Mouse (Mus musculus): ENCODE measurements around the gene Foxa3. TPM values are rescaled to one million over a fixed set of nuclear protein-coding genes. Genes with fewer than 3 reads are reported as not detected.

Foxa3 gene
- polyA plus RNA-seq, 1 experiment from 2014 or later: 0.81 TPM

GRCm38 (mm10) chr7:19007026-19007977, 16.0 kb downstream of the Foxa3 start:
- H3K4me1 ChIP-seq (replicated peaks): peaks cover 46% of the 10 kb centered on the region
- H3K4me2 ChIP-seq: peak overlapping the region; percentile 100
- H3K27ac ChIP-seq: peak overlapping the region; percentile 17; the same call in 1 of the 2 replicates
- H3K9ac ChIP-seq (replicated peaks): no peak overlapping the region
- 75% methylated on average over 13 of the region's 13 CpGs for WGBS
- H3K36me3 ChIP-seq: peaks cover 35% of the 10 kb centered on the region
- no peaks in the 10 kb centered on the region for H3K9me3 ChIP-seq
- no peak for ATAC-seq (ENCODE audit: insufficient number of reproducible peaks, insufficient read depth, low FRiP score, low TSS enrichment, low read depth)
- no peak overlapping the region for H3K4me3 ChIP-seq (replicated peaks)
- H3K27me3 ChIP-seq: no peaks in the 10 kb centered on the region

- Histone ChIP-seq H3K27ac (no peak overlapping the region), H3K36me3 (peaks cover 35% of the 10 kb centered on the region), H3K4me1 (replicated peaks) (peaks cover 41% of the 10 kb centered on the region), H3K4me2 (peak overlapping the region; percentile 100), H3K9me3 (no peaks in the 10 kb centered on the region), H3K9ac (replicated peaks) (0 out of 2 replicates have a peak overlapping the region, but pooled peaks have one; percentile 31), H3K27me3 (no peaks in the 10 kb centered on the region), H3K4me3 (replicated peaks) (peak overlapping the region; percentile 96)
- 7% methylated on average over 12 of the region's 12 CpGs for WGBS
- no peak for ATAC-seq (ENCODE audit: insufficient number of reproducible peaks, insufficient read depth, low FRiP score, low TSS enrichment, low read depth)
Observed at GRCm38 (mm10) chr7:19006476-19006875, 16.9 kb downstream of the Foxa3 start.

- Histone ChIP-seq H3K4me2 (peak overlapping the region; percentile 100), H3K9me3 (no peaks in the 10 kb centered on the region), H3K4me3 (replicated peaks) (peak overlapping the region; percentile 96), H3K27ac (0 out of 2 replicates have a peak overlapping the region, but pooled peaks have one; percentile 5), H3K4me1 (replicated peaks) (peaks cover 44% of the 10 kb centered on the region), H3K27me3 (no peaks in the 10 kb centered on the region), H3K36me3 (peaks cover 40% of the 10 kb centered on the region), H3K9ac (replicated peaks) (peak overlapping the region; percentile 89; the same call in 1 of the 2 replicates)
- no peak for ATAC-seq (ENCODE audit: insufficient number of reproducible peaks, insufficient read depth, low FRiP score, low TSS enrichment, low read depth)
- 82% methylated on average over 34 of the region's 34 CpGs for WGBS
Observed at GRCm38 (mm10) chr7:19005417-19006121, 17.8 kb downstream of the Foxa3 start.

- H3K27me3 ChIP-seq: no peaks in the 10 kb centered on the region
- peaks cover 40% of the 10 kb centered on the region for H3K36me3 ChIP-seq
- H3K4me2 ChIP-seq: peak overlapping the region; percentile 100
- ATAC-seq (ENCODE audit: insufficient number of reproducible peaks, insufficient read depth, low FRiP score, low TSS enrichment, low read depth): no peak
- H3K4me3 ChIP-seq (replicated peaks): peak overlapping the region; percentile 96
- WGBS: 7% methylated on average over 34 of the region's 34 CpGs
- peak overlapping the region; percentile 96 for H3K27ac ChIP-seq
- no peaks in the 10 kb centered on the region for H3K9me3 ChIP-seq
- H3K9ac ChIP-seq (replicated peaks): peak overlapping the region; percentile 89
- H3K4me1 ChIP-seq (replicated peaks): peaks cover 44% of the 10 kb centered on the region
Observed at GRCm38 (mm10) chr7:19004631-19005079, 18.7 kb downstream of the Foxa3 start.

- peaks cover 39% of the 10 kb centered on the region for H3K36me3 ChIP-seq
- peak within 1 kb of the TSS; percentile 100 for H3K4me2 ChIP-seq
- H3K9me3 ChIP-seq: no peaks in the 10 kb centered on the region
- no peaks in the 10 kb centered on the region for H3K27me3 ChIP-seq
- under 1% methylated on average over 89 of the region's 90 CpGs for WGBS
- peaks cover 44% of the 10 kb centered on the region for H3K4me1 ChIP-seq (replicated peaks)
- H3K4me3 ChIP-seq (replicated peaks): peak within 1 kb of the TSS; percentile 96
- H3K9ac ChIP-seq (replicated peaks): peak within 1 kb of the TSS; percentile 89
- no peak for ATAC-seq (ENCODE audit: insufficient number of reproducible peaks, insufficient read depth, low FRiP score, low TSS enrichment, low read depth)
- peak within 1 kb of the TSS; percentile 96 for H3K27ac ChIP-seq
Observed at GRCm38 (mm10) chr7:19003902-19004630, 19.3 kb downstream of the Foxa3 start, which contains the start of gene Irf2bp1. Gene Irf2bp1 (plus strand): TSS chr7:19004044.

GRCm38 (mm10) chr7:19002848-19003498, 20.4 kb downstream of the Foxa3 start:
- H3K36me3 ChIP-seq: peaks cover 37% of the 10 kb centered on the region
- no peaks in the 10 kb centered on the region for H3K27me3 ChIP-seq
- H3K9ac ChIP-seq (replicated peaks): peak overlapping the region; percentile 58
- H3K4me2 ChIP-seq: peak overlapping the region; percentile 64
- H3K4me1 ChIP-seq (replicated peaks): peaks cover 44% of the 10 kb centered on the region
- no peaks in the 10 kb centered on the region for H3K9me3 ChIP-seq
- peak overlapping the region; percentile 76 for H3K27ac ChIP-seq
- peak; percentile 33; the same call in 1 of the 2 replicates for ATAC-seq (ENCODE audit: insufficient number of reproducible peaks, insufficient read depth, low FRiP score, low TSS enrichment, low read depth)
- H3K4me3 ChIP-seq (replicated peaks): peak overlapping the region; percentile 37
- 3% methylated on average over 17 of the region's 17 CpGs for WGBS

- no peaks in the 10 kb centered on the region for H3K9me3 ChIP-seq
- 31% methylated on average over 4 of the region's 4 CpGs for WGBS
- peaks cover 35% of the 10 kb centered on the region for H3K4me1 ChIP-seq (replicated peaks)
- peak overlapping the region; percentile 64 for H3K4me2 ChIP-seq
- no peaks in the 10 kb centered on the region for H3K27me3 ChIP-seq
- H3K27ac ChIP-seq: peak overlapping the region; percentile 76; the same call in 1 of the 2 replicates
- no peak for ATAC-seq (ENCODE audit: insufficient number of reproducible peaks, insufficient read depth, low FRiP score, low TSS enrichment, low read depth)
- H3K4me3 ChIP-seq (replicated peaks): peak overlapping the region; percentile 37
- peaks cover 33% of the 10 kb centered on the region for H3K36me3 ChIP-seq
- peak overlapping the region; percentile 58 for H3K9ac ChIP-seq (replicated peaks)
Observed at GRCm38 (mm10) chr7:19002115-19002514, 21.2 kb downstream of the Foxa3 start.

GRCm38 (mm10) chr7:19001807-19002085, 21.6 kb downstream of the Foxa3 start:
- no peak for ATAC-seq (ENCODE audit: insufficient number of reproducible peaks, insufficient read depth, low FRiP score, low TSS enrichment, low read depth)
- peaks cover 29% of the 10 kb centered on the region for H3K36me3 ChIP-seq
- no peak overlapping the region; the same call in 1 of the 2 replicates for H3K9ac ChIP-seq (replicated peaks)
- no peak overlapping the region for H3K4me3 ChIP-seq (replicated peaks)
- H3K4me2 ChIP-seq: no peak overlapping the region
- 0 out of 2 replicates have a peak overlapping the region, but pooled peaks have one; percentile 17 for H3K27ac ChIP-seq
- no peaks in the 10 kb centered on the region for H3K27me3 ChIP-seq
- peaks cover 32% of the 10 kb centered on the region for H3K4me1 ChIP-seq (replicated peaks)
- 46% methylated on average over 3 of the region's 3 CpGs for WGBS
- H3K9me3 ChIP-seq: no peaks in the 10 kb centered on the region

- no peaks in the 10 kb centered on the region for H3K27me3 ChIP-seq
- WGBS: 25% methylated on average over 18 of the region's 18 CpGs
- peaks cover 29% of the 10 kb centered on the region for H3K36me3 ChIP-seq
- ATAC-seq (ENCODE audit: insufficient number of reproducible peaks, insufficient read depth, low FRiP score, low TSS enrichment, low read depth): no peak
- H3K4me3 ChIP-seq (replicated peaks): peak overlapping the region; percentile 33
- peak overlapping the region; percentile 57 for H3K9ac ChIP-seq (replicated peaks)
- H3K4me2 ChIP-seq: peak overlapping the region; percentile 56
- H3K27ac ChIP-seq: peak overlapping the region; percentile 17; the same call in 1 of the 2 replicates
- H3K4me1 ChIP-seq (replicated peaks): peaks cover 27% of the 10 kb centered on the region
- no peaks in the 10 kb centered on the region for H3K9me3 ChIP-seq
Observed at GRCm38 (mm10) chr7:19001066-19001806, 22.1 kb downstream of the Foxa3 start.

GRCm38 (mm10) chr7:19000421-19000820, 22.9 kb downstream of the Foxa3 start:
- H3K9me3 ChIP-seq: no peaks in the 10 kb centered on the region
- peak overlapping the region; percentile 56 for H3K4me2 ChIP-seq
- H3K4me1 ChIP-seq (replicated peaks): peaks cover 19% of the 10 kb centered on the region
- peak overlapping the region; percentile 33 for H3K4me3 ChIP-seq (replicated peaks)
- ATAC-seq (ENCODE audit: insufficient number of reproducible peaks, insufficient read depth, low FRiP score, low TSS enrichment, low read depth): no peak
- H3K27me3 ChIP-seq: no peaks in the 10 kb centered on the region
- H3K27ac ChIP-seq: peak overlapping the region; percentile 17; the same call in 1 of the 2 replicates
- peaks cover 27% of the 10 kb centered on the region for H3K36me3 ChIP-seq
- H3K9ac ChIP-seq (replicated peaks): peak overlapping the region; percentile 57
- WGBS: 48% methylated on average over 10 of the region's 10 CpGs

Data from limb, embryonic 12.5 days (tissue).